Mouse (Mus musculus): ENCODE measurements around the gene Rin1. TPM values are rescaled to one million over a fixed set of nuclear protein-coding genes. Genes with fewer than 3 reads are reported as not detected.

Gene Rin1
- polyA plus RNA-seq, 1 experiment from 2014 or later, result 4.5 TPM

GRCm38 (mm10) chr19:5094746-5095417, 44.6 kb downstream of the Rin1 start:
- no peaks in the 10 kb centered on the region for H3K27me3 ChIP-seq (ENCODE audit: control insufficient read depth, insufficient read depth, low read length)
- no peak overlapping the region; the same call in 1 of the 2 replicates for H3K9ac ChIP-seq (ENCODE audit: low read length)
- no peak overlapping the region for H3K4me3 ChIP-seq (replicated peaks; ENCODE audit: low read length)
- peaks cover under 1% of the 10 kb centered on the region; the same call in 1 of the 2 replicates for H3K36me3 ChIP-seq (ENCODE audit: control insufficient read depth, insufficient read depth, low read length)
- 45% methylated on average over 11 of the region's 11 CpGs for WGBS
- H3K4me1 ChIP-seq (ENCODE audit: control insufficient read depth, insufficient read depth, low read length), result peaks cover 26% of the 10 kb centered on the region
- no peak overlapping the region for H3K27ac ChIP-seq (ENCODE audit: low read length)
- H3K9me3 ChIP-seq (replicated peaks; ENCODE audit: control insufficient read depth, low read length), result no peaks in the 10 kb centered on the region
- H3K4me2 ChIP-seq (ENCODE audit: low read depth, low read length), result no peak overlapping the region
- ATAC-seq (ENCODE audit: insufficient read depth, low FRiP score), result no peak

GRCm38 (mm10) chr19:5095887-5096474, 45.7 kb downstream of the Rin1 start:
- peaks cover 3% of the 10 kb centered on the region; the same call in 1 of the 2 replicates for H3K36me3 ChIP-seq (ENCODE audit: control insufficient read depth, insufficient read depth, low read length)
- no peak for ATAC-seq (ENCODE audit: insufficient read depth, low FRiP score)
- H3K9ac ChIP-seq (ENCODE audit: low read length), result no peak overlapping the region
- no peaks in the 10 kb centered on the region for H3K9me3 ChIP-seq (replicated peaks; ENCODE audit: control insufficient read depth, low read length)
- H3K27me3 ChIP-seq (ENCODE audit: control insufficient read depth, insufficient read depth, low read length), result no peaks in the 10 kb centered on the region
- no peak overlapping the region for H3K4me3 ChIP-seq (replicated peaks; ENCODE audit: low read length)
- H3K4me1 ChIP-seq (ENCODE audit: control insufficient read depth, insufficient read depth, low read length), result peaks cover 26% of the 10 kb centered on the region
- 13% methylated on average over 9 of the region's 9 CpGs for WGBS
- H3K27ac ChIP-seq (ENCODE audit: low read length), result no peak overlapping the region
- no peak overlapping the region for H3K4me2 ChIP-seq (ENCODE audit: low read depth, low read length)

GRCm38 (mm10) chr19:5097521-5098362, 47.5 kb downstream of the Rin1 start:
- Histone ChIP-seq H3K9me3 (replicated peaks; ENCODE audit: control insufficient read depth, low read length) (no peaks in the 10 kb centered on the region), H3K4me1 (ENCODE audit: control insufficient read depth, insufficient read depth, low read length) (peaks cover 26% of the 10 kb centered on the region), H3K4me3 (replicated peaks; ENCODE audit: low read length) (peak overlapping the region; percentile 60), H3K27me3 (ENCODE audit: control insufficient read depth, insufficient read depth, low read length) (no peaks in the 10 kb centered on the region), H3K36me3 (ENCODE audit: control insufficient read depth, insufficient read depth, low read length) (peaks cover 3% of the 10 kb centered on the region), H3K4me2 (ENCODE audit: low read depth, low read length) (peak overlapping the region; percentile 99), H3K9ac (ENCODE audit: low read length) (peak overlapping the region; percentile 85), H3K27ac (ENCODE audit: low read length) (no peak overlapping the region)
- 4% methylated on average over 30 of the region's 31 CpGs for WGBS
- ATAC-seq (ENCODE audit: insufficient read depth, low FRiP score), result no peak

- 4% methylated on average over 48 of the region's 48 CpGs for WGBS
- Histone ChIP-seq H3K4me2 (ENCODE audit: low read depth, low read length) (peak within 1 kb of the TSS; percentile 99), H3K4me1 (ENCODE audit: control insufficient read depth, insufficient read depth, low read length) (peaks cover 26% of the 10 kb centered on the region), H3K27ac (ENCODE audit: low read length) (no peak within 1 kb of the TSS), H3K36me3 (ENCODE audit: control insufficient read depth, insufficient read depth, low read length) (peaks cover 3% of the 10 kb centered on the region), H3K9ac (ENCODE audit: low read length) (peak within 1 kb of the TSS; percentile 85), H3K9me3 (replicated peaks; ENCODE audit: control insufficient read depth, low read length) (no peaks in the 10 kb centered on the region), H3K27me3 (ENCODE audit: control insufficient read depth, insufficient read depth, low read length) (no peaks in the 10 kb centered on the region), H3K4me3 (replicated peaks; ENCODE audit: low read length) (peak within 1 kb of the TSS; percentile 60)
- peak; percentile 72; the same call in 1 of the 2 replicates for ATAC-seq (ENCODE audit: insufficient read depth, low FRiP score)
Measured at GRCm38 (mm10) chr19:5098363-5099143, 48.3 kb downstream of the Rin1 start, which contains the start of gene Cnih2. Cnih2 (minus strand) TSS chr19:5098521.

- Histone ChIP-seq H3K9me3 (replicated peaks; ENCODE audit: control insufficient read depth, low read length) (no peaks in the 10 kb centered on the region), H3K36me3 (ENCODE audit: control insufficient read depth, insufficient read depth, low read length) (peaks cover 18% of the 10 kb centered on the region), H3K4me2 (ENCODE audit: low read depth, low read length) (peak overlapping the region; percentile 89), H3K4me1 (ENCODE audit: control insufficient read depth, insufficient read depth, low read length) (peaks cover 16% of the 10 kb centered on the region), H3K27ac (ENCODE audit: low read length) (peak overlapping the region; percentile 96), H3K9ac (ENCODE audit: low read length) (peak overlapping the region; percentile 85), H3K4me3 (replicated peaks; ENCODE audit: low read length) (peak overlapping the region; percentile 77), H3K27me3 (ENCODE audit: control insufficient read depth, insufficient read depth, low read length) (no peaks in the 10 kb centered on the region)
- 5% methylated on average over 9 of the region's 9 CpGs for WGBS
- no peak for ATAC-seq (ENCODE audit: insufficient read depth, low FRiP score)
Measured at GRCm38 (mm10) chr19:5106074-5106473, 55.8 kb downstream of the Rin1 start.

Other genes starting within 250 kb of the Rin1 start
- gene Gm21992, start 238.9 kb upstream of the Rin1 start, polyA plus RNA-seq (2015; fragmentation: Nextera tagmentation; extraction: Ambion mirVana), result 32.1 TPM in 2 replicates
- 74.2 and 75.0 TPM in 2 replicates for gene Rbm14, start 238.8 kb upstream of the Rin1 start, polyA plus RNA-seq (2015; fragmentation: Nextera tagmentation; extraction: Ambion mirVana)
- gene Ccs, start 211.1 kb upstream of the Rin1 start, polyA plus RNA-seq (2015; fragmentation: Nextera tagmentation; extraction: Ambion mirVana), result 56.6 and 60.3 TPM in 2 replicates
- 0.09 TPM in 1 of 2 replicates, not detected in the other for gene Ccdc87, start 211.1 kb upstream of the Rin1 start, polyA plus RNA-seq (2015; fragmentation: Nextera tagmentation; extraction: Ambion mirVana)
- 28.4 and 34.1 TPM in 2 replicates for gene Ctsf, start 195.4 kb upstream of the Rin1 start, polyA plus RNA-seq (2015; fragmentation: Nextera tagmentation; extraction: Ambion mirVana)
- gene Actn3, start 172.6 kb upstream of the Rin1 start, polyA plus RNA-seq (2015; fragmentation: Nextera tagmentation; extraction: Ambion mirVana), result 5.3 and 8.9 TPM in 2 replicates
- 11.6 and 12.5 TPM in 2 replicates for gene Zdhhc24, start 171.8 kb upstream of the Rin1 start, polyA plus RNA-seq (2015; fragmentation: Nextera tagmentation; extraction: Ambion mirVana)
- gene Bbs1, start 143.9 kb upstream of the Rin1 start, polyA plus RNA-seq (2015; fragmentation: Nextera tagmentation; extraction: Ambion mirVana), result 2.8 and 3.6 TPM in 2 replicates
- gene Dpp3, start 122.2 kb upstream of the Rin1 start, polyA plus RNA-seq (2015; fragmentation: Nextera tagmentation; extraction: Ambion mirVana), result 119 and 134 TPM in 2 replicates
- 1.8 and 1.9 TPM in 2 replicates for gene Peli3, start 107.4 kb upstream of the Rin1 start, polyA plus RNA-seq (2015; fragmentation: Nextera tagmentation; extraction: Ambion mirVana)
- gene Mrpl11, start 88.3 kb upstream of the Rin1 start, polyA plus RNA-seq (2015; fragmentation: Nextera tagmentation; extraction: Ambion mirVana), result 79.6 and 80.5 TPM in 2 replicates
- gene Npas4, start 60.2 kb upstream of the Rin1 start, polyA plus RNA-seq (2015; fragmentation: Nextera tagmentation; extraction: Ambion mirVana), result 0.23 and 0.34 TPM in 2 replicates
- 3.1 and 3.3 TPM in 2 replicates for gene Slc29a2, start 26.6 kb upstream of the Rin1 start, polyA plus RNA-seq (2015; fragmentation: Nextera tagmentation; extraction: Ambion mirVana)
- gene B4gat1, start 11.7 kb upstream of the Rin1 start, polyA plus RNA-seq (2015; fragmentation: Nextera tagmentation; extraction: Ambion mirVana), result 41.8 and 44.1 TPM in 2 replicates
- gene AC124502.3, start 11.6 kb upstream of the Rin1 start, polyA plus RNA-seq (2015; fragmentation: Nextera tagmentation; extraction: Ambion mirVana), result 0.99 and 1.3 TPM in 2 replicates
- 39.8 and 43.9 TPM in 2 replicates for gene Brms1, start 9.1 kb upstream of the Rin1 start, polyA plus RNA-seq (2015; fragmentation: Nextera tagmentation; extraction: Ambion mirVana)
- 69.8 and 76.9 TPM in 2 replicates for gene Cd248, start 17.6 kb downstream of the Rin1 start, polyA plus RNA-seq (2015; fragmentation: Nextera tagmentation; extraction: Ambion mirVana)
- 4.9 and 6.8 TPM in 2 replicates for gene Tmem151a, start 35.0 kb downstream of the Rin1 start, polyA plus RNA-seq (2015; fragmentation: Nextera tagmentation; extraction: Ambion mirVana)
- gene Yif1a, start 38.1 kb downstream of the Rin1 start, polyA plus RNA-seq (2015; fragmentation: Nextera tagmentation; extraction: Ambion mirVana), result 110 and 123 TPM in 2 replicates
- gene Cnih2, start 48.0 kb downstream of the Rin1 start, polyA plus RNA-seq (2015; fragmentation: Nextera tagmentation; extraction: Ambion mirVana), result 5.8 and 7.4 TPM in 2 replicates
- gene Rab1b, start 56.6 kb downstream of the Rin1 start, polyA plus RNA-seq (2015; fragmentation: Nextera tagmentation; extraction: Ambion mirVana), result 240 and 242 TPM in 2 replicates
- 13.6 TPM in 2 replicates for gene Klc2, start 68.1 kb downstream of the Rin1 start, polyA plus RNA-seq (2015; fragmentation: Nextera tagmentation; extraction: Ambion mirVana)
- 13.0 and 13.5 TPM in 2 replicates for gene Pacs1, start 222.6 kb downstream of the Rin1 start, polyA plus RNA-seq (2015; fragmentation: Nextera tagmentation; extraction: Ambion mirVana)
- gene Sf3b2, start 245.0 kb downstream of the Rin1 start, polyA plus RNA-seq (2015; fragmentation: Nextera tagmentation; extraction: Ambion mirVana), result 253 and 275 TPM in 2 replicates
- 1.7 and 2.1 TPM in 2 replicates for gene Gal3st3, start 247.8 kb downstream of the Rin1 start, polyA plus RNA-seq (2015; fragmentation: Nextera tagmentation; extraction: Ambion mirVana)